Mouse (Mus musculus) fat pad, adult 2 months (tissue): ENCODE data around the gene Tcf12.

Experiments used
- DNase-seq: peaks from one replicate; pipeline ENCODE4 v3.0.0-alpha.2; 2011; ENCODE audit warnings: low read depth, low spot score; ENCODE audit errors: extremely low read depth

Gene Tcf12

GRCm38 (mm10) chr9:72111622-72112550, at the start of gene Tcf12:
TSS of gene Tcf12 (minus strand) at chr9:72111871.
- DNase-seq = no peak

DNA sequence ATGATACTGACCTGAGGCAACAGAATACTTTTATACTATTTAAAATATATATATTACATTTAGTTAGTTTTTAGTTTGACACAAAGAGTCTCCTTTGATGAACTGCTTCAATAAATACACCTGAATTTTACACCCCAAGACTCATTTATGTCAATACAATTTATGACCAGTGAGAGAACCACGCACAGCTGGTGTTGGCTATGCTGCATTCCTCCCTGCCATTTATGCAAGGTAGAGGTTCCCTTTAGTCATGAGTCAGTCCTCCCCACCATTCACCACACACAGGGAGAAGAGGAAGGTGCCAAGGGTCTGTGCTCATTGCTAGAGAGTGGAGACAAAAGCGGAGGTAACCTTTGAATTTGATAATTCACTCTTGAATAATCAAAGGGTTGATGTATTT, 46.7 kb upstream of the Tcf12 start:
- no peak for DNase-seq

DNA sequence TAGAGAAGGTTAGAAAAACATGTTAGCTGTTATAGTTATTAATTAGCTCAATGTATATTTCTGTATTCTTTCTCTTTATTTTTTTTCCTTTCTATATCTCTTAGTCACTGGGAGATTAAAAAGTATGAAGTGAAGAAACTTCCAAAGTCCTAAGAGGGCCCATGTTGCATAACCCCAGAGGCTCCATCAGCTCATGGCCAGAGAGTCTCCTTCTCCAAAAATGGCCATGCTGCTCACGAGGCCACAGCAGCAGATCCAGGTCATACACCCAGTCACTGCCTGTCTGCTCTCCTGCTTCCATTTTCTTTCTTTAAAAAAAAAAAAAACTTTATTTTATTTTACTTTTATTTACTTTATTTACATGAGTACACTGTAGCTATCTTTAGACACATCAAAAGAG, 45.4 kb upstream of the Tcf12 start:
- DNase-seq = no peak

DNA sequence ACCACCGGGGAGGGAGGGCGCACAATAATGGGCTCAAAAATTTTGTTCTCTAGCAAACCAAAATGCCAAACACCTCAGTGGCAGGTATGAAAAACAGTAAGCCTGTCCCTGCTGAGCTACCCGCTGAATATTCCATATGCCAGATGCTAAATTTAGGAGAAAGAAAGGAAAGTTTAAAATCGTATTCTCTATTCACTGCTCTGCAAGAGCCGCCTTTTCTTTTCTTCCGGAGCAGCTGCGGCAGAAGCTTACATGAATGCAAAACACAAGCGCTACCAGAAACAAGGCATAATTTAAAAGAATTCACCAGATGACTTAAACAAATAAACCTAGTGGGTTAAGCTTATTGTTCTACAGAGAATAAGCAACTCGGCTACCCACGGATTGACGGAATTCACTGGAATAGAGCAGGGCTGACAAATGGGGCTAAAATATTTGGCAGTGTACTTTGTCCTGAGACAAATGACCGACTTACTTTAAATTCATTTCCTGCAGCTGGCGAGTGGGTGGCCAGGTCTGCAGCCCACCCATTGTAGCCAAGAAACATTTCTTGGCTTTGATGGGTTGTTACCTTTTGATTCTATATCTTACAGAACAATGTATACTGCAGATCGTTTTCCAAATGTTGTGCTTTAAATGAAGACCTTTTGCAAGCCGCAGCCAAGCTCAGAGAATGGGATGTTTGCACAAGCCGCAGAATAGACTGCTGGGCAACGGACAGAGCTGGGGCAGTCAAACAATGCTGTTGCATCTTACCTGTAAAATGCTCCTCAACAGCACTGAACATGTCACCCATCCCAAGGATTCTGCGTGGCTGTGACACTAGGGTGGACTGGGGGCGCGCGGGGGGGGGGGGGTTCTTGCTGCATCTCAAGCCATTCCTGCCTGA, 43.8 kb upstream of the Tcf12 start:
- no peak for DNase-seq

GRCm38 (mm10) chr9:72144148-72144547, 32.5 kb upstream of the Tcf12 start:
- no peak for DNase-seq

DNA sequence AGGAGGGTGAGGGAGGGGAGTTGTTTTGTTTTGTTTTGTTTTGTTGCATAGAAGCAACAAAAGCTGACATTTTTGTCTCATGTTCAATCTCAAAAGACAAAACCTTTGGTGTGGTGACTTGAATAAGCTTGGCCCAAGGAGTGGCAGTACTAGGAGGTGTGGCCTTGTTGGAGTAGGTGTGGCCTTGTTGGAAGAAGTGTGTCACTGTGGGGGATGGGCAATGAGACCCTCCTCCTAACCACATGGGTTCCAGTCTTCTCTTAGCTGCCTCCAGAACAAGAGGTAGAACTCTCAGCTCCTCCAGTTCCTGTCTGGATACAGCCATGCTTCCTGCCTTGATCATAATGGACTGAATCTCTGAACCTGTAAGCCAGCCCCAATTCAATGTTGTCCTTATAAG, 26.2 kb upstream of the Tcf12 start:
- no peak for DNase-seq

DNA sequence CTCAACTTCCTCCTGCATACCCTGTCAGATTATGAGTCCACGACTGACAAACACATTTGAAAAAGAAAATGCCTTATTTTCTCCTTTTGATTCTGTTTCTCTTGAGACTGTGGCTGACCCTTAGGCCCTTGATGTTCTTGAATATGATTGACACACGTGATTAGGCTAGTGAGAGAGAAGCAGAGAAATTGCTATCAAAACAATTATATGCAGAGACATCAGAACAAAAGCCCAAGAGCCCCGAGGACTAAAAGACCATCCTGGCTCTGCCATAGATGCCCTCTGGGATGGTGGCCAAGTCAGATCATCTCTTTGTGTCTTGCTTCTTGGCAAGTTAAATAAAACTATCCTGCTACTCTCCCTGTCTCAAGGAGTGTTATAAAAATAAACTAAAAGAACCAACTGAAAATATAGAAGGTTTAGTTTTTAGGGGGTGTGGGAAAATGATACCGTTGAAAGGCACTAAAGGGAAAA, 22.1 kb upstream of the Tcf12 start:
- DNase-seq = no peak

GRCm38 (mm10) chr9:72133089-72133771, 21.6 kb upstream of the Tcf12 start:
- no peak for DNase-seq

- no peak for DNase-seq
Measured at GRCm38 (mm10) chr9:72132728-72133088, 21.0 kb upstream of the Tcf12 start.

DNA sequence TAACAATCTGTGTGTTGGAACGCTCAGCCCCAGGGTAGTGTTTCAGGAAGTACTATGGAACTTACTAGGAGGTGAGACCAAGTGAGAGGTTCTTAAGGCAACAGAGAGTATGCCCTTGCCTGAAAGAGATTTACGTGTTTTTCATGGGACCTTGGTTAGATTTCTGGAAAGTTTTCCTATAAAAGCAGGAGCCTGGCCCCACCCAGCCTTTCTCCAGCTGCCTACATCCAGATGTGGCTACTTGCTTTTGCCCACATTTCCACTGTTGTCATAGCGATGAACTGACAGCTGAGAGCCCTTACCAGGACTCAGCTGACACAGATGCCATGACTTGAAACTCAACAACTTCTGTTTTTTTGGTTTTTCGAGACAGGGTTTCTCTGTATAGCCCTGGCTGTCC, 18.2 kb upstream of the Tcf12 start:
- DNase-seq = no peak

GRCm38 (mm10) chr9:72125442-72125841, 13.8 kb upstream of the Tcf12 start:
- DNase-seq = no peak

DNA sequence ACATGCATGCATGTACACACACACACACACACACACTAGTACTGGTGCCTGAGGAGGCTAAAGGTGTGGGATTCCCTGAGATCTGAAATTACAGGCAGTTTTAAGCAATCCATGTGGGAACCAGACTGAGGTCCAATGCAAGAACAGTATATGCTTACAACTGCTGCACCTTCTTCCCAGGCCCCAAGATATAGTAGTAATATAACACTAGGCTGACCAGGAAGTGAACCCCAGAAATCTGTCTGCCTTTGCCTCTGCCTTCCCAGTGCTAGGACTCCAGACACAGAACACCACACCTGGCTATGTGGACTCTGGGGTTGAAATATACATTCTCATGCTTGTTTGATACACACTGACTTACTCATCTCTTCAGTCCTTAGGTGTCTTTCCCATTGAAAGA, 6.8 kb upstream of the Tcf12 start:
- DNase-seq = no peak

DNA sequence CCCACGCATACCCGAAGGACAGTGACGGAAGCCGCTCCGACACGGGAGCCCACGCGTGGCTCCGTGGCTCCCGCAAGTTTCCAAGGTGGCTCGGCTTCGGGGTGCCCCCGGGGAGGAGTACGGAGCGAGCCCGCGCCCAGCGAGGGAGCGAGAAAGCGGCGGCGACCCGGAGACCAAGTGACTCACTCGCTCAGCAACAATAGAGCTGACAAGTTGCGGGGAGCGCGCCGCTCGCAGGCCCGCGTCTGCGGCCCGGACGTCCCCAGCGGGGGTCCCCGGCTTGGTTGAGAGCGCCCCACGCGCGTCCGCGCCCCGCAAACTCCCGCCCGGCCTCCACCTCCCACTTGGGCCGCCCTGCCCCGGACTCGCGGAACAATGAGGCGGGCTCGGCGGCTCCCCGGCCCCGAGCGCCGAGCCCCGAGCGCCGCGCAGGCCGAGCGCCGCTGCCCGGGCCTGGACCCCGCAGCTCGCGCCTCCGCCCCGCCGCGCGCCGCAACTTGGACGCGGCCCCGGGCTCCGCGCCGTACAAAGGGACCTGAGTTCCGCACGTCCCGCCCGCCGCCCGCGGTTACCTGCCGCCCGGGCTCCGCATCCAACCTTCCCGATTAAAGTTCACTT, 558 bp downstream of the Tcf12 start:
- no peak for DNase-seq

DNA sequence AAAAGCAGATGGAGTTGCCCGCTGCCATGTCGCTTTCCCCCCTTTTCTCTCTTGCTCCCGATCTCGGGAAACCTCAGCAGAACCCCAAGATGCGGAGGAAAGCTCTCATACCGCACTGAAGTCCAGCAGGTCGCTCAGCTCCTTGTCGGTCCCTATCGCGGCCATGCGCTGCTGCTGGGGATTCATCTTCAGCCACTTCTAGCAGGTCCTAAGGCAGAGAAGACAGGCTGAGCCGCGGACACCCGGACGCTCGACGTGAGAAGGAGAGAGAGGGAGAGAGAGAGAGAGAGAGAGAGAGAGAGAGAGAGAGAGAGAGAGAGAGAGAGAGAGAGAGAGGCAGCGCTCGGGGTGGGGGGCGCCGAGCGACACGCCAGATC, 1.1 kb downstream of the Tcf12 start:
- no peak for DNase-seq

GRCm38 (mm10) chr9:72103471-72103870, 8.2 kb downstream of the Tcf12 start:
- no peak for DNase-seq

- DNase-seq = no peak
Measured at GRCm38 (mm10) chr9:72099945-72100685, 11.6 kb downstream of the Tcf12 start.

GRCm38 (mm10) chr9:72098056-72098455, 13.6 kb downstream of the Tcf12 start:
- DNase-seq = no peak

- no peak for DNase-seq
Measured at GRCm38 (mm10) chr9:72097083-72097482, 14.6 kb downstream of the Tcf12 start.

DNA sequence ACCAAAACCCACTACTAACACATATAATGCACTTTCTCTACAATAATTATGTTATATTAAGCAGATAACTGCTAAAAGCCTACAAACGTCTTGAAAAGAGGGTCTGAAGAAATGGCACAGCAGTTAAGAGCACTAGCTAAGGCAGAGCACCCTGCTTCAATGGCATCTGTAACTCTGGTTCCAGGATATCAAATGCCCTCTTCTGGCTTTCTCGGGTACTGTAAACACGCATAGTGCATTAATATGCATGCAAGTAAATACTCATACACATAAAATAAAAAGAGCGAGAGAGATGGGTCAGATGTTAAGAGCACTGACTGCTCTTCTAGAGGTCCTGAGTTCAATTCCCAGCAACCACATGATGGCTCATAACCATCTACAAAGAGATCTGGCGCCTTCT, 17.0 kb downstream of the Tcf12 start:
- DNase-seq = no peak

GRCm38 (mm10) chr9:72092191-72092590, 19.5 kb downstream of the Tcf12 start:
- DNase-seq = no peak
